Mouse (Mus musculus) heart, adult 8-10 months (tissue): ENCODE results near the gene Dpysl5. TPM values are rescaled to one million over a fixed set of nuclear protein-coding genes. Genes with fewer than 3 reads are reported as not detected.

Experiments
- DNase-seq: peaks from one replicate; pipeline ENCODE4 v3.0.0; 2022; ENCODE audit warnings: low spot score
- total RNA-seq, 4 experiments: library from RNA; stranded (reverse); gene quantifications; 2 replicates each; pipeline ENCODE4 v1.2.4; 2022

The Dpysl5 gene
- total RNA-seq, 4 experiments from 2014 or later, result 0.57 to 1.4 (median 0.91) TPM

- no peak for DNase-seq
These were observed 54.4 kb downstream of the Dpysl5 start for GRCm38 (mm10) chr5:30765596-30766370.

GRCm38 (mm10) chr5:30768082-30768481, 56.7 kb downstream of the Dpysl5 start:
- DNase-seq, result no peak

- peak; percentile 33 for DNase-seq
These were observed 57.2 kb downstream of the Dpysl5 start for GRCm38 (mm10) chr5:30768598-30768997.

DNA sequence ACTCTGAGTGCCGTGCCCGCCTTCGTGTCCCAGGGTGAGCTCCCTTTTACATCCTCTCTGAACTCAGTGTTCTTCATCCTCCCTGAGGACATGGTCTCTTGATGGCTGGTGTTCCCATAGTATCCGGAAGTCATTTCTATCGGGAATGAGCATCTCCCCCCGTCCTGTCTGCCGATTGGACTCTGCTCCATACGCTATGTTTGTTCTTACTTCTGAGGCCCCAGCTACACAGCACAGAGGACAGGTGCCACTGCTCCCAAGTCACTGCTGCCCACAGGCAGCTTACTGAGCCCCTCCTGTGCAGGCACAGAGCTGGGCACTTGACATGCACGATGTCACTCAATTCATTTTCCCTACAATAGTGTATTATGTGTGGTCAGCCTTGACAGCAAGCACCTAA, 57.7 kb downstream of the Dpysl5 start:
- no peak for DNase-seq

DNA sequence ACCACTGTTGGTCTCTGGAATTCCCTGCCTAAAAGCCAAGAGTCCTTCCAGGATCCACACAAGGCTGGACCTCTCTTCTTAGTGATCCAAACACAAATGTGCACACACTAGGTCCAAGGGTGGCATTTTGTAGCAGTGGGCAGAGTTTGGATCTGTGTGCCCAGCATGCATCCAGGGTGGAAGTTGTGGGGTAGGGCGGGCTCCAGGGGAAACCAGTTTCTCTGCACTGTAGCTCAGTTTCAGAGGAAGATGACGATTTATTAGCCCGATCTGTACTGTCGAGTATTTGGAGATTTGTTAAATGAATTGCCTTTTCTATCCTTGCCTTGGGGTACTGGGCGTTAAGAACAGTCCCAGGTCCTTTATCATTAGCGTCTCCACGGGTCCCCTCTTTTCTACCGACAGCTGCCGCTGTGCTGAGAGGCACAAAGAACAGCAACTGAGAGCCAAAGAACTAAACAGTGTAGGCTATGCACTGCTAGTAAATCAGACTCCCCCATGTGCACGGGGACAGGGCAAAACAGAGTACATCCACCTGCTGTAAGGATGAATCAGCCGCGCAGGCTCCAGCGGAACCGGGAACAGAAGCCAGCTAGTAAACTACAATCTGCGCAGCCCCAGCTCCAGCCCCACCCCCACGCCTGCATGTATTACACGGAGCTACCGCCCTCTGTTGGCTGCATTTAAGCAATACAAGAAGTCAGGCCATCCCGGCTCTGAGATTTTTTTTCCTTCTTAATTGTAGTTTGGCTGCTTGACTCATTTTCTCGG, 63.4 kb downstream of the Dpysl5 start:
- DNase-seq, result peak; percentile 82

- DNase-seq, result peak; percentile 37
These were observed 69.3 kb downstream of the Dpysl5 start for GRCm38 (mm10) chr5:30780699-30781098.

GRCm38 (mm10) chr5:30781147-30781546, 69.8 kb downstream of the Dpysl5 start:
- DNase-seq, result no peak

GRCm38 (mm10) chr5:30787381-30787780, 76.0 kb downstream of the Dpysl5 start:
- DNase-seq, result no peak

GRCm38 (mm10) chr5:30790047-30790446, 78.7 kb downstream of the Dpysl5 start:
- DNase-seq, result no peak

- DNase-seq, result peak; percentile 70
These were observed 84.8 kb downstream of the Dpysl5 start for GRCm38 (mm10) chr5:30796125-30796524.

GRCm38 (mm10) chr5:30797482-30797881, 86.1 kb downstream of the Dpysl5 start:
- DNase-seq, result no peak

- DNase-seq, result no peak
These were observed 86.6 kb downstream of the Dpysl5 start for GRCm38 (mm10) chr5:30797982-30798381.

- no peak for DNase-seq
These were observed 87.6 kb downstream of the Dpysl5 start for GRCm38 (mm10) chr5:30798965-30799364.

GRCm38 (mm10) chr5:30802724-30803467, 91.5 kb downstream of the Dpysl5 start:
- DNase-seq, result no peak

- peak; percentile 93 for DNase-seq
These were observed 94.7 kb downstream of the Dpysl5 start for GRCm38 (mm10) chr5:30806106-30806505.

DNA sequence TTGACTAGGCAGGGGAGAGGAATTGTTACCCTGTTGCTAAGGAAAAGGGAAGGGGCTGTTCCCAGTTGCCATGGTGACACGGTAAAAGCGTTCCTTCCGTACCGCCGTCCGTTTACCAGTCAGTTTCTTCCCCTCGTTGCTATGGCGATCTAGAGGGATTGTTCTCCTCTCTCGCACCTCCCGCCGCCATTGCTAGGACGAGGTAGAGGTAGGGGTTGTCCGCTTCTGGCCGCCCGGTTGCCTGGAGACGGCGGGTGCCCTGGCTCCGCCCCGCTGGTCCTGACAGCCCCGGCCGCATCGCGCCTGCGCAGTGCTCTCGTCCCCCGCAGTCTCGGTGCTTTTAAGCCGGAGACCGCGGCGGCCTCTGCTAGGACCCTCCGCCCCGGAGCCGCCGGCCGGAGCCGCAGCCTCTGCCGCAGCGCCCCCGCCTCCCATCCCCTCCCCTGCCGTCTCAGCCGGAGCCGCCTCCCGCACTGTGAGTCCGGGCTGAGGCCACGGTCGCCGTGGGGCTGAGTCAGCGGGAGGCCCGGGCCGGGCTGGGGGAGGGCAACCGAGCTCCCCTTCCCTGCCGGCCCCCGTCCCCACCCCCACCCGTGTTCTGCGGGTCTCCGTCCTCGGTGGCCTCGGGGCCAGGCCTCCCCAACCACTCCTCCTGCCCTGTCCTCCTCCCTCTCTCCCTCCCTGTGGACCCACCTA, 103.2 kb downstream of the Dpysl5 start, which contains the start of gene Mapre3:
Mapre3 (plus strand) TSS at position 218 of the 696 bp plus-strand sequence.
- peak; percentile 91 for DNase-seq

DNA sequence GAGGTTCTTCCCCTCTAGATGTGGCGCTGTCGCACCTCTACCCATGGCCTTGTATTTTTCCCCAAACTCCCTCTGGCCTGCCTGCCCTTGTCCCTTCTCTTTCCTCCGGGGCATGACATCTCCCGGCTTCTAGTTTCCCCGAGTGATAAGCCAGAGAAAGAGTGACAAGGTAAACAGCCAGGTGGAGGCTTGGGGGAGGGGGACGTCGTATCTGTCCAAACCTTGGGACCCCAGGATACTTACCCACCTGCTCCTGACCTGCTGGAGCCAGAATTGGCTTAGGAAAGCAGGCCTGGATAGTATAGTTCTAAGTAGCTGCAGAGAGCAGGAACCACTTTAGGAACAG, 103.7 kb downstream of the Dpysl5 start:
- no peak for DNase-seq

- DNase-seq, result peak; percentile 31
These were observed 105.0 kb downstream of the Dpysl5 start for GRCm38 (mm10) chr5:30816261-30816791.

- DNase-seq, result no peak
These were observed 107.5 kb downstream of the Dpysl5 start for GRCm38 (mm10) chr5:30818758-30819309.

DNA sequence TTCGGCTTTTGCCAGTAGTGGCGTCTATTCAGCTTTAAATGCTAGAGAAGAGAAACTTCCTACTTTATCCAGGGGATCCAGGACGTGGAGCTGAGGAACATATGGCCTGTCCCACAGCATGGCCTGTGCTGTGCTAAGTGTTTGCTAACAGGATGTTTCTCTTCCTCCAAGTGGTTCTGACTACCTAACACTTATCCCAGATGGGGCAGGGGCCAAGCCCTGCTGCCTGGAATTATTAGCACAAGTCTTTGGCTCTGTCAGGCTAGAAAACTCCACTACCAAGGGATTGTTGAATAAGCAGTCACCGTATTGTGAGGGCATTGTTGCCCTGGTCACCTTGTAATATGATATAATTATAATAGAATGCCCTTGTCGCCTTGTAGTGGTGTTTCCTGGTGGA, 111.3 kb downstream of the Dpysl5 start:
- DNase-seq, result no peak

GRCm38 (mm10) chr5:30823091-30823490, 111.7 kb downstream of the Dpysl5 start:
- no peak for DNase-seq
